Mouse (Mus musculus) frontal cortex, postnatal 25 days (tissue): ENCODE results near the gene Dnajc27.

Experiments
- DNase-seq, 2 experiments: peaks; one replicate each; pipeline ENCODE4 v3.0.0; 2022; ENCODE audit warnings: low spot score in 2 of 2

Gene Dnajc27

GRCm38 (mm10) chr12:4082132-4083001, at the start of gene Dnajc27:
Gene Dnajc27, plus strand, starts transcription at chr12:4082583.
- DNase-seq = peak; percentile 98 to 99

- no peak for DNase-seq
Measured at GRCm38 (mm10) chr12:4036157-4036556, 46.2 kb upstream of the Dnajc27 start.

GRCm38 (mm10) chr12:4037511-4037910, 44.9 kb upstream of the Dnajc27 start:
- DNase-seq = no peak

- peak; percentile 64 to 75 for DNase-seq
Measured at GRCm38 (mm10) chr12:4038061-4039041, 44.0 kb upstream of the Dnajc27 start, which contains the start of gene Efr3b. Gene Efr3b, minus strand, starts transcription at chr12:4038915.

- no peak for DNase-seq
Measured at GRCm38 (mm10) chr12:4039046-4039445, 43.3 kb upstream of the Dnajc27 start.

- no peak for DNase-seq
Measured at GRCm38 (mm10) chr12:4042411-4042810, 40.0 kb upstream of the Dnajc27 start.

- DNase-seq = no peak
Measured at GRCm38 (mm10) chr12:4045992-4046391, 36.4 kb upstream of the Dnajc27 start.

- DNase-seq = no peak
Measured at GRCm38 (mm10) chr12:4048031-4048430, 34.4 kb upstream of the Dnajc27 start.

- DNase-seq = no peak
Measured at GRCm38 (mm10) chr12:4050861-4051425, 31.4 kb upstream of the Dnajc27 start.

GRCm38 (mm10) chr12:4053643-4054042, 28.7 kb upstream of the Dnajc27 start:
- no peak for DNase-seq

GRCm38 (mm10) chr12:4054845-4055244, 27.5 kb upstream of the Dnajc27 start:
- no peak for DNase-seq

GRCm38 (mm10) chr12:4058321-4058720, 24.1 kb upstream of the Dnajc27 start:
- no peak for DNase-seq

- DNase-seq = no peak
Measured at GRCm38 (mm10) chr12:4059683-4060082, 22.7 kb upstream of the Dnajc27 start.

- DNase-seq = no peak
Measured at GRCm38 (mm10) chr12:4065498-4065897, 16.9 kb upstream of the Dnajc27 start.

- no peak for DNase-seq
Measured at GRCm38 (mm10) chr12:4065944-4066343, 16.4 kb upstream of the Dnajc27 start.

GRCm38 (mm10) chr12:4066681-4067459, 15.5 kb upstream of the Dnajc27 start:
- peak in 1 of 2 experiments; percentile 49 for DNase-seq

- DNase-seq = no peak
Measured at GRCm38 (mm10) chr12:4068551-4068950, 13.8 kb upstream of the Dnajc27 start.

GRCm38 (mm10) chr12:4071671-4072070, 10.7 kb upstream of the Dnajc27 start:
- no peak for DNase-seq

- DNase-seq = no peak
Measured at GRCm38 (mm10) chr12:4075407-4075806, 7.0 kb upstream of the Dnajc27 start.

- no peak for DNase-seq
Measured at GRCm38 (mm10) chr12:4076383-4076782, 6.0 kb upstream of the Dnajc27 start.

GRCm38 (mm10) chr12:4078069-4078468, 4.3 kb upstream of the Dnajc27 start:
- DNase-seq = no peak
